Mouse (Mus musculus): ENCODE measurements around the gene Hlx. TPM values are rescaled to one million over a fixed set of nuclear protein-coding genes. Genes with fewer than 3 reads are reported as not detected.

Hlx gene
- polyA plus RNA-seq, 1 experiment, result 0.75 TPM

DNA sequence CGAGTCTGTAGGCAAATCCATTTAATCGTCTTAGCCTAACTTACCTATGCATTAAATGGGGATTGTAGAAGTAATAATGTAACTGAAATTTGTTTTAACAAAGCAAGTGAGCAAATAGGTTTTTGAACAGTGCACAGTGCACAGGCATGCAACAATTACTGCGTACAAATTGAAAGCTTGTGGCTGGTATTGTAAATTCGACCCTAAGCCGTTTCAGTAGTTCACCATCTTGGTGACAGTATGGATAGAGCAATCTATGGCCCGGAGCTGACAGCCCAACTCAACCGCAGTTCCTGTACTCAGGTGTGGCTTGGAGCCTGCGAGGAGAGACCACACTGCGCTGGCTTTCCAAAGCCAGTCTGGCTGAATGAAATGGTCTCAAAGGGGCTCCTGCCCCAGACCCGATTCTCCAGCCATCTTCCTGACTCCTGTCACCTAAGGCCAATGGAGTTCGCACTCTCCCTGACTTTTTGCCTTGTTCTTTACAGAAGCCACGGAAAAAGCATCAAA, 14.7 kb downstream of the Hlx start:
- TF ChIP-seq POLR2A (IDR thresholded peaks at IDR 0.05; ENCODE audit: extremely low read depth, insufficient read depth, low read length), result no peak
- no peak for TF ChIP-seq CTCF (IDR thresholded peaks at IDR 0.05; ENCODE audit: extremely low read depth, insufficient read depth, low read length)
- Histone ChIP-seq H3K4me3 (ENCODE audit: insufficient read depth, low read length) (no peak overlapping the region), H3K27ac (ENCODE audit: insufficient read depth, low read length) (no peak overlapping the region), H3K4me1 (ENCODE audit: control insufficient read depth, insufficient read depth, low read length) (no peaks in the 10 kb centered on the region)

GRCm38 (mm10) chr1:184717016-184717568, 15.3 kb downstream of the Hlx start:
- Histone ChIP-seq H3K4me3 (ENCODE audit: insufficient read depth, low read length) (no peak overlapping the region), H3K27ac (ENCODE audit: insufficient read depth, low read length) (no peak overlapping the region), H3K4me1 (ENCODE audit: control insufficient read depth, insufficient read depth, low read length) (no peaks in the 10 kb centered on the region)
- TF ChIP-seq POLR2A (IDR thresholded peaks at IDR 0.05; ENCODE audit: extremely low read depth, insufficient read depth, low read length), result no peak
- TF ChIP-seq CTCF (IDR thresholded peaks at IDR 0.05; ENCODE audit: extremely low read depth, insufficient read depth, low read length), result no peak

GRCm38 (mm10) chr1:184716117-184716516, 16.3 kb downstream of the Hlx start:
- TF ChIP-seq POLR2A (IDR thresholded peaks at IDR 0.05; ENCODE audit: extremely low read depth, insufficient read depth, low read length) (no peak), CTCF (IDR thresholded peaks at IDR 0.05; ENCODE audit: extremely low read depth, insufficient read depth, low read length) (no peak)
- no peaks in the 10 kb centered on the region for H3K4me1 ChIP-seq (ENCODE audit: control insufficient read depth, insufficient read depth, low read length)
- H3K27ac ChIP-seq (ENCODE audit: insufficient read depth, low read length), result no peak overlapping the region
- H3K4me3 ChIP-seq (ENCODE audit: insufficient read depth, low read length), result no peak overlapping the region

- Histone ChIP-seq H3K4me3 (ENCODE audit: insufficient read depth, low read length) (no peak overlapping the region), H3K4me1 (ENCODE audit: control insufficient read depth, insufficient read depth, low read length) (no peaks in the 10 kb centered on the region), H3K27ac (ENCODE audit: insufficient read depth, low read length) (no peak overlapping the region)
- TF ChIP-seq POLR2A (IDR thresholded peaks at IDR 0.05; ENCODE audit: extremely low read depth, insufficient read depth, low read length) (no peak), CTCF (IDR thresholded peaks at IDR 0.05; ENCODE audit: extremely low read depth, insufficient read depth, low read length) (no peak)
These were observed 16.7 kb downstream of the Hlx start for GRCm38 (mm10) chr1:184715693-184716092.

DNA sequence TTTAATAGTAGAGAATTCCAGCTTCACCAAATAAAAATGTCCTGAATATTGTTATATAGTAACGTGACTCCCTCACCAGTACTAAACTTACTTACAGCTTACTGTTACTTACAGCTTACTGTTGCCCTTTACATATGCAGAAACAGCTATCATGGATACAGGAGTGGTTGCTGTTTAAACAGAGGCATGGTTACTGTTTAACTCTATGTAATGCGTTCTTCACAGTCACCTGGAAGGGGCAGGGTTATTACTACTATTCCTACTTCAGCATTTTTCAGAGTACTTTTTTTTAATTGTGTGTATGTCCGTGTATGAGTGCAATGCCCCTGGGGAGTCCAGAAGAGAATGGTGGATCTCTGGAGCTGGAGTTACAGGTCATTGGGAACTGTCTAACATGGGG, 17.9 kb downstream of the Hlx start:
- no peak for TF ChIP-seq CTCF (IDR thresholded peaks at IDR 0.05; ENCODE audit: extremely low read depth, insufficient read depth, low read length)
- no peak for TF ChIP-seq POLR2A (IDR thresholded peaks at IDR 0.05; ENCODE audit: extremely low read depth, insufficient read depth, low read length)
- Histone ChIP-seq H3K4me3 (ENCODE audit: insufficient read depth, low read length) (no peak overlapping the region), H3K4me1 (ENCODE audit: control insufficient read depth, insufficient read depth, low read length) (no peaks in the 10 kb centered on the region), H3K27ac (ENCODE audit: insufficient read depth, low read length) (no peak overlapping the region)

DNA sequence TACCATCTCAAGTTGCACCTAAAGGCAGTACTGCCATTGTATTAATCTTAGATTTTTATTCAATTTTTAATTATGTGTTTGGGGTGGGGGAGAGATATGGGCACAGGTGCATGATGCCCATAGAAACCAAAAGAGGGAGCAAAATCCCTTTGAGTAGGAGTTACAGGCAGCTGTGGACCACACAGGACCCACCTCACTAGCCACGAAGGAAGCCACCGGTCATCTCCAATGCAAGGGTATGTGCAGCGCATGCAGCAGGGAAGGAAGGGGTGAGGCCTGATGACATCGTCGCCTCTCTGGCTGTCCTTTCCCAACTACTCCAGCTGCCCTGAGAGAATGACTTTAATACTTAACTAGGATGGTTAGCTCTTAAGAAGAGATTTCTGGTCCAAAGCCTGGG, 18.7 kb downstream of the Hlx start:
- H3K4me3 ChIP-seq (ENCODE audit: insufficient read depth, low read length), result no peak overlapping the region
- no peak for TF ChIP-seq POLR2A (IDR thresholded peaks at IDR 0.05; ENCODE audit: extremely low read depth, insufficient read depth, low read length)
- no peak for TF ChIP-seq CTCF (IDR thresholded peaks at IDR 0.05; ENCODE audit: extremely low read depth, insufficient read depth, low read length)
- H3K4me1 ChIP-seq (ENCODE audit: control insufficient read depth, insufficient read depth, low read length), result no peaks in the 10 kb centered on the region
- no peak overlapping the region for H3K27ac ChIP-seq (ENCODE audit: insufficient read depth, low read length)

DNA sequence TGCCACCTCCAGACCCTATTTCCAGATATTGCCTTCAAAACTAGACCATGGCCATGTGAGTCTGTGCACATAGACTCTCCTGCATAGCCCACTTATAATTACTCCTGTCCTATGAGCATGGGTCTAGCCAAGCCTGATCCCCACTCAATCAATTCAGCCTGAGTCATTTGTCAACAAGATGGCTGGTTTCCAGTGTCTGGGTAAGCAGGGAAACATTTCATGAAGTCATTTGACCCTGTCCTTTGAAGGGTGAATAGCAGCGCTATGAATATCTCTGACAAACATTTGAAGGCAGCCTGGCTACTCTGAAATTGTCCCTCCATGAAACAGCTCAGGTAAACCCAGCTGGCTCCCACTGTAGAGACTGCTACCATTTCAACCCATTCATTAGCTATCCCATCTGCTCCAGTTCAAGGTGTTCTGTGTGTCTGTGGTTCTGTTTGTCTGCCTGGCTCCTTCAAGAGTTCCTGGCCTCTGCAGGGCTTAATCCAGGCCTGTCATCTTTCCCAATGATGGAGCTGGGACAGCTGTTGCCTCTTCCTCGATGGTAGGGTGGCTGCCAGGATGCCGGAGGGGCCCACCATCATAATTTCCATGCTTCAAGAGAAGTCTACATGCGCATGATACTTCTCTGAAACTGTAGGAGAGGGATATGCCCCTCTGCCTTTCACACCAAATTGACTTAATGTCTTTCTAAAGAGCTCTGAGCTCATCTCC, 24.7 kb downstream of the Hlx start:
- TF ChIP-seq CTCF (IDR thresholded peaks at IDR 0.05; ENCODE audit: extremely low read depth, insufficient read depth, low read length), result no peak
- TF ChIP-seq POLR2A (IDR thresholded peaks at IDR 0.05; ENCODE audit: extremely low read depth, insufficient read depth, low read length), result no peak
- H3K4me3 ChIP-seq (ENCODE audit: insufficient read depth, low read length), result no peak overlapping the region
- no peaks in the 10 kb centered on the region for H3K4me1 ChIP-seq (ENCODE audit: control insufficient read depth, insufficient read depth, low read length)
- no peak overlapping the region for H3K27ac ChIP-seq (ENCODE audit: insufficient read depth, low read length)

GRCm38 (mm10) chr1:184704901-184705300, 27.5 kb downstream of the Hlx start:
- TF ChIP-seq POLR2A (IDR thresholded peaks at IDR 0.05; ENCODE audit: extremely low read depth, insufficient read depth, low read length), result no peak
- TF ChIP-seq CTCF (IDR thresholded peaks at IDR 0.05; ENCODE audit: extremely low read depth, insufficient read depth, low read length), result no peak
- H3K4me1 ChIP-seq (ENCODE audit: control insufficient read depth, insufficient read depth, low read length), result no peaks in the 10 kb centered on the region
- H3K27ac ChIP-seq (ENCODE audit: insufficient read depth, low read length), result no peak overlapping the region
- no peak overlapping the region for H3K4me3 ChIP-seq (ENCODE audit: insufficient read depth, low read length)

GRCm38 (mm10) chr1:184699295-184699694, 33.1 kb downstream of the Hlx start:
- TF ChIP-seq POLR2A (IDR thresholded peaks at IDR 0.05; ENCODE audit: extremely low read depth, insufficient read depth, low read length), result no peak
- TF ChIP-seq CTCF (IDR thresholded peaks at IDR 0.05; ENCODE audit: extremely low read depth, insufficient read depth, low read length), result no peak
- Histone ChIP-seq H3K27ac (ENCODE audit: insufficient read depth, low read length) (no peak overlapping the region), H3K4me1 (ENCODE audit: control insufficient read depth, insufficient read depth, low read length) (no peaks in the 10 kb centered on the region), H3K4me3 (ENCODE audit: insufficient read depth, low read length) (no peak overlapping the region)

DNA sequence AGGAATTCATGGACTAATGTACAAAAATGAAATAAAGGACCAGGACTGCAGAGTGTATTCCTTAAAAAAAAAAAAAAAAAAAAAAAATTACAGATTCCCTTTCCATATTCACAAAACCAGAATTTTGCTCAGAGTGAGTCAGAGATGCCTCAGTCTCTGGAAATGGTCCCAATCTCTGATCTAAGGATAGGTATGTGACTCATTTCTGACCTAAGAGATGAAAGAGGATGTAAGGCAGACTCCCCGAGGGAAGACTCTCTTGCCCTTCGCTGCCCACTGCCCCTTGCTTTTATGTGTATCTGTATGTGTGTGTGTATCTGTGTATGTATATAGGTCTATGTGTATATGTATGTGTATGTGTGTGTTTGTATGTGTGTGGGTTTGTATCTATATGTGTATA, 37.0 kb downstream of the Hlx start:
- Histone ChIP-seq H3K27ac (ENCODE audit: insufficient read depth, low read length) (no peak overlapping the region), H3K4me3 (ENCODE audit: insufficient read depth, low read length) (no peak overlapping the region), H3K4me1 (ENCODE audit: control insufficient read depth, insufficient read depth, low read length) (no peaks in the 10 kb centered on the region)
- TF ChIP-seq CTCF (IDR thresholded peaks at IDR 0.05; ENCODE audit: extremely low read depth, insufficient read depth, low read length) (no peak), POLR2A (IDR thresholded peaks at IDR 0.05; ENCODE audit: extremely low read depth, insufficient read depth, low read length) (no peak)
